Mouse (Mus musculus) stomach, embryonic 14.5 days (tissue): ENCODE measurements around the gene BC005561. TPM values are rescaled to one million over a fixed set of nuclear protein-coding genes. Genes with fewer than 3 reads are reported as not detected.
"Not testable (repeated sequence)": the region's sequence is repeated elsewhere in the genome, so short reads cannot be mapped to it uniquely, and the experiment has no call there.

ENCODE experiments used
- ATAC-seq: fragments of 200-750 bp; cut with Nextera tagmentation; 2 replicates; pipeline ENCODE4 v1.8.0; 2017; ENCODE audit warnings: low read depth, moderate TSS enrichment; ENCODE audit not compliant: insufficient number of reproducible peaks, insufficient read depth, low FRiP score
- H3K27ac ChIP-seq: fragments of 300-500 bp; sonication (generic); 2 replicates; pipeline ENCODE4 v1.5.1; 2014; ENCODE audit warnings: mild to moderate bottlenecking, low read length, moderate library complexity, mixed read lengths
- H3K27me3 ChIP-seq: fragments of 300-500 bp; sonication (generic); 2 replicates; pipeline ENCODE4 v1.6.1; 2014; ENCODE audit warnings: low read length, control low read depth, mixed read lengths; ENCODE audit not compliant: control insufficient read depth, insufficient read depth
- H3K36me3 ChIP-seq: fragments of 300-500 bp; sonication (generic); 2 replicates; pipeline ENCODE4 v1.6.1; 2014; ENCODE audit warnings: mild to moderate bottlenecking, control low read depth, low read length, moderate library complexity, mixed read lengths; ENCODE audit not compliant: control insufficient read depth, insufficient read depth
- H3K4me1 ChIP-seq: fragments of 300-500 bp; sonication (generic); 2 replicates; pipeline ENCODE4 v1.6.1; 2014; ENCODE audit warnings: low read length, control low read depth, mixed read lengths; ENCODE audit not compliant: control insufficient read depth, insufficient read depth
- H3K4me2 ChIP-seq: fragments of 300-500 bp; sonication (generic); replicated peaks from 2 replicates; pipeline ENCODE4 v1.6.1; 2014; ENCODE audit warnings: low read depth, low read length, control low read depth
- H3K4me3 ChIP-seq: fragments of 300-500 bp; sonication (generic); 2 replicates; pipeline ENCODE4 v1.5.1; 2014; ENCODE audit warnings: low read depth, low read length, control low read depth
- H3K9ac ChIP-seq: fragments of 300-500 bp; sonication (generic); replicated peaks from 2 replicates; pipeline ENCODE4 v1.6.1; 2014; ENCODE audit warnings: low read depth, mild to moderate bottlenecking, control low read depth, low read length, moderate library complexity, mixed read lengths
- H3K9me3 ChIP-seq: fragments of 300-500 bp; sonication (generic); 2 replicates; pipeline ENCODE4 v1.6.1; 2016; ENCODE audit warnings: low read depth, low read length, control low read depth; ENCODE audit not compliant: control insufficient read depth
- WGBS: fragments of 180-500 bp; shearing (Covaris S2); extraction: QIAGEN DNeasy Blood & Tissue Kit; methylation state at CpG from one replicate; pipeline ENCODE4 v1.1.7; 2014; 5-methylcytosine and 5-hydroxymethylcytosine counted together
- polyA plus RNA-seq: library from polyadenylated mRNA; unstranded; fragments of >200 nt; fragmentation: Nextera tagmentation; extraction: Ambion mirVana; gene quantifications from 2 replicates; pipeline ENCODE4 v1.2.1, GENCODE M21; 2014

The BC005561 gene
- polyA plus RNA-seq, 1 experiment from 2014 or later: 16.6 TPM

GRCm38 (mm10) chr5:104511211-104511610 lies 3.1 kb downstream of the BC005561 start:
- no peak overlapping the region for H3K4me3 ChIP-seq
- 90% methylated on average over 3 of the region's 3 CpGs for WGBS
- H3K27ac ChIP-seq: no peak overlapping the region
- no peak for ATAC-seq
- no peak overlapping the region for H3K4me2 ChIP-seq
- H3K9me3 ChIP-seq: peaks cover 9% of the 10 kb centered on the region; the same call in 1 of the 2 replicates
- H3K4me1 ChIP-seq: peaks cover 8% of the 10 kb centered on the region
- H3K9ac ChIP-seq: no peak overlapping the region
- H3K27me3 ChIP-seq: no peaks in the 10 kb centered on the region
- peaks cover 3% of the 10 kb centered on the region; the same call in 1 of the 2 replicates for H3K36me3 ChIP-seq

DNA sequence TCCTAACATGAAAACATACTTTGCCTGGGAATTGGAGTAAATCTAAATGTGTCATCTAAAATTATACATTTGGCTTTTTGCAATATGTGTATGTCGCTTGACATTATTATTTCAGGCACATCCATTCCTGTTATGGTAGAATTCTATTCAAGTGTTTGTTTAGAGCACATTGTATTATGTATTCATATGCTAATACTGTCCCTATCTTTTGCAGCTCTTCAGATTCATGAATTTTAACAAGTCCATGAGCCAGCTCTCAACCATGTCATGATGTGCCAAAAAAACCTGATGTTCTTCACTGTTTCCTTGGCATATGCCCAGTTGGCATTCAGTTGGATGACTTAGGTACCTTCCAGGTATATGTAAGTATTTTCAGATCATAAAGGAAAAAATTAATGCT lies 30.5 kb downstream of the BC005561 start:
- H3K4me2 ChIP-seq: no peak overlapping the region

GRCm38 (mm10) chr5:104539331-104539730 lies 31.2 kb downstream of the BC005561 start:
- H3K4me1 ChIP-seq: no peaks in the 10 kb centered on the region
- ATAC-seq: no peak
- no peaks in the 10 kb centered on the region for H3K27me3 ChIP-seq
- no peak overlapping the region for H3K27ac ChIP-seq
- no peaks in the 10 kb centered on the region for H3K9me3 ChIP-seq
- H3K9ac ChIP-seq: no peak overlapping the region
- H3K4me2 ChIP-seq: no peak overlapping the region
- WGBS: 92% methylated on average over 4 of the region's 4 CpGs
- H3K36me3 ChIP-seq: peaks cover 20% of the 10 kb centered on the region
- H3K4me3 ChIP-seq: no peak overlapping the region

More for the DNA sequence above, 30.5 kb downstream of the BC005561 start:
- Histone ChIP-seq H3K27ac (no peak overlapping the region), H3K9me3 (no peaks in the 10 kb centered on the region), H3K4me1 (no peaks in the 10 kb centered on the region), H3K9ac (no peak overlapping the region), H3K36me3 (peaks cover 20% of the 10 kb centered on the region), H3K27me3 (no peaks in the 10 kb centered on the region), H3K4me3 (no peak overlapping the region)
- no peak for ATAC-seq
- WGBS: 96% methylated on average over 1 of the region's 1 CpGs

- not testable (repeated sequence) for H3K27ac ChIP-seq, H3K27me3 ChIP-seq, H3K4me3 ChIP-seq, H3K9ac ChIP-seq, H3K4me2 ChIP-seq, ATAC-seq, H3K9me3 ChIP-seq, H3K4me1 ChIP-seq, H3K36me3 ChIP-seq
- 46% methylated on average over 1 of the region's 1 CpGs for WGBS
These were observed 59.9 kb downstream of the BC005561 start for GRCm38 (mm10) chr5:104568079-104568478.

- peak; percentile 4; the same call in 1 of the 2 replicates for ATAC-seq
- Histone ChIP-seq H3K4me2 (peak overlapping the region; percentile 34), H3K27ac (no peak overlapping the region), H3K4me1 (no peaks in the 10 kb centered on the region), H3K9ac (no peak overlapping the region), H3K9me3 (peaks cover 13% of the 10 kb centered on the region; the same call in 1 of the 2 replicates), H3K36me3 (no peaks in the 10 kb centered on the region; the same call in 1 of the 2 replicates), H3K4me3 (peak overlapping the region; percentile 54), H3K27me3 (no peaks in the 10 kb centered on the region)
- 49% methylated on average over 6 of the region's 6 CpGs for WGBS
These were observed 62.6 kb downstream of the BC005561 start for GRCm38 (mm10) chr5:104570766-104571165.

GRCm38 (mm10) chr5:104571282-104571921 lies 63.2 kb downstream of the BC005561 start:
- peaks cover 13% of the 10 kb centered on the region; the same call in 1 of the 2 replicates for H3K9me3 ChIP-seq
- peak; percentile 99 for ATAC-seq
- peak overlapping the region; percentile 54 for H3K4me3 ChIP-seq
- H3K4me1 ChIP-seq, H3K27me3 ChIP-seq, H3K36me3 ChIP-seq: not testable (repeated sequence)
- peak overlapping the region; percentile 37 for H3K4me2 ChIP-seq
- peak overlapping the region; percentile 50 for H3K9ac ChIP-seq
- H3K27ac ChIP-seq: peak overlapping the region; percentile 75; the same call in 1 of the 2 replicates
- WGBS: 1% methylated on average over 18 of the region's 19 CpGs

Other genes starting within 250 kb of the BC005561 start
- 0.12 and 0.15 TPM in 2 replicates for gene Ibsp, start 209.2 kb upstream of the BC005561 start, polyA plus RNA-seq
- gene Mepe, start 183.0 kb upstream of the BC005561 start, polyA plus RNA-seq: not detected in 2 replicates
- gene Spp1, start 73.2 kb upstream of the BC005561 start, polyA plus RNA-seq: 8.2 and 78.1 TPM in 2 replicates
- 29.2 and 29.6 TPM in 2 replicates for gene Pkd2, start 48.9 kb upstream of the BC005561 start, polyA plus RNA-seq